Mouse (Mus musculus) thymus, adult 2 months (tissue): ENCODE data around the gene Snd1. TPM values are rescaled to one million over a fixed set of nuclear protein-coding genes. Genes with fewer than 3 reads are reported as not detected.

Source experiments
- DNase-seq: peaks from one replicate; pipeline ENCODE4 v3.0.0; 2021
- H3K27ac ChIP-seq: fragments of 200-500 bp; 2 replicates; pipeline ENCODE4 v1.5.1; 2012; ENCODE audit warnings: low read length, control low read depth; ENCODE audit not compliant: control insufficient read depth, insufficient read depth
- H3K27me3 ChIP-seq: fragments of 200-500 bp; 2 replicates; pipeline ENCODE4 v1.6.1; 2012; ENCODE audit warnings: mild to moderate bottlenecking, low read length, moderate library complexity, mixed read lengths; ENCODE audit not compliant: control insufficient read depth, insufficient read depth
- H3K36me3 ChIP-seq: fragments of 200-500 bp; 2 replicates; pipeline ENCODE4 v1.6.1; 2012; ENCODE audit warnings: mild to moderate bottlenecking, low read length, moderate library complexity; ENCODE audit not compliant: control insufficient read depth, insufficient read depth
- H3K4me1 ChIP-seq: fragments of 200-500 bp; replicated peaks from 2 replicates; pipeline ENCODE4 v1.6.1; 2012; ENCODE audit warnings: low read length; ENCODE audit not compliant: control insufficient read depth, insufficient read depth
- H3K4me3 ChIP-seq: fragments of 200-500 bp; 2 replicates; pipeline ENCODE4 v1.5.1; 2012; ENCODE audit warnings: mild to moderate bottlenecking, low read length, control low read depth, moderate library complexity; ENCODE audit not compliant: control insufficient read depth, insufficient read depth
- CTCF ChIP-seq: fragments of 200-500 bp; IDR thresholded peaks from 2 replicates; pipeline ENCODE4 v1.5.1; 2012; ENCODE audit warnings: mild to moderate bottlenecking, control low read depth, low read length, moderate library complexity, borderline replicate concordance; ENCODE audit not compliant: control insufficient read depth, poor library complexity, insufficient read depth; ENCODE audit errors: extremely low read depth
- POLR2A ChIP-seq: fragments of 200-500 bp; IDR thresholded peaks from 2 replicates; pipeline ENCODE4 v1.6.1; 2012; ENCODE audit warnings: mild to moderate bottlenecking, low read length, control low read depth, moderate library complexity; ENCODE audit not compliant: control insufficient read depth, poor library complexity, insufficient read depth; ENCODE audit errors: extremely low read depth
- WGBS: fragments of 180-500 bp; shearing (Covaris S2); methylation state at CpG from one replicate; pipeline ENCODE4 v1.1.7; 2018; 5-methylcytosine and 5-hydroxymethylcytosine counted together
- polyA plus RNA-seq: library from polyadenylated mRNA; depleted of rRNA; stranded (reverse); fragments of >200 nt; gene quantifications from 2 replicates; pipeline ENCODE4 v1.2.3, GENCODE M21; 2012

Snd1 gene
- polyA plus RNA-seq, 1 experiment, result 79.3 TPM

GRCm38 (mm10) chr6:28747931-28748670, 273.2 kb downstream of the Snd1 start:
- Histone ChIP-seq H3K27ac (no peak overlapping the region), H3K4me1 (no peaks in the 10 kb centered on the region), H3K36me3 (0 out of 2 replicates have a peak, but pooled peaks cover 4% of the 10 kb centered on the region), H3K27me3 (no peaks in the 10 kb centered on the region), H3K4me3 (no peak overlapping the region)
- no peak for DNase-seq
- TF ChIP-seq POLR2A (no peak), CTCF (no peak)
- WGBS, result 95% methylated on average over 14 of the region's 14 CpGs

GRCm38 (mm10) chr6:28749224-28749623, 274.3 kb downstream of the Snd1 start:
- no peak overlapping the region for H3K27ac ChIP-seq
- H3K27me3 ChIP-seq, result no peaks in the 10 kb centered on the region
- TF ChIP-seq CTCF (no peak), POLR2A (no peak)
- H3K4me3 ChIP-seq, result no peak overlapping the region
- H3K4me1 ChIP-seq, result no peaks in the 10 kb centered on the region
- WGBS, result 93% methylated on average over 3 of the region's 3 CpGs
- 0 out of 2 replicates have a peak, but pooled peaks cover 4% of the 10 kb centered on the region for H3K36me3 ChIP-seq
- no peak for DNase-seq

GRCm38 (mm10) chr6:28751186-28751585, 276.2 kb downstream of the Snd1 start:
- H3K36me3 ChIP-seq, result 0 out of 2 replicates have a peak, but pooled peaks cover 4% of the 10 kb centered on the region
- no peaks in the 10 kb centered on the region for H3K27me3 ChIP-seq
- no peak for DNase-seq
- 96% methylated on average over 3 of the region's 3 CpGs for WGBS
- H3K27ac ChIP-seq, result no peak overlapping the region
- H3K4me1 ChIP-seq, result no peaks in the 10 kb centered on the region
- TF ChIP-seq POLR2A (no peak), CTCF (no peak)
- H3K4me3 ChIP-seq, result no peak overlapping the region

- no peak for DNase-seq
- TF ChIP-seq CTCF, result no peak
- no peak for TF ChIP-seq POLR2A
- no peaks in the 10 kb centered on the region for H3K36me3 ChIP-seq
- H3K27ac ChIP-seq, result no peak overlapping the region
- 97% methylated on average over 5 of the region's 5 CpGs for WGBS
- no peak overlapping the region for H3K4me3 ChIP-seq
- H3K4me1 ChIP-seq, result no peaks in the 10 kb centered on the region
- H3K27me3 ChIP-seq, result no peaks in the 10 kb centered on the region
Measured at GRCm38 (mm10) chr6:28753217-28753616, 278.3 kb downstream of the Snd1 start.

- H3K36me3 ChIP-seq, result no peaks in the 10 kb centered on the region
- H3K4me3 ChIP-seq, result no peak overlapping the region
- no peaks in the 10 kb centered on the region for H3K27me3 ChIP-seq
- H3K4me1 ChIP-seq, result no peaks in the 10 kb centered on the region
- DNase-seq, result no peak
- no peak for TF ChIP-seq POLR2A
- H3K27ac ChIP-seq, result no peak overlapping the region
- WGBS, result 97% methylated on average over 5 of the region's 5 CpGs
Measured at GRCm38 (mm10) chr6:28753681-28754080, 278.7 kb downstream of the Snd1 start.

- DNase-seq, result no peak
- Histone ChIP-seq H3K4me3 (no peak overlapping the region), H3K27me3 (no peaks in the 10 kb centered on the region), H3K36me3 (no peaks in the 10 kb centered on the region), H3K27ac (no peak overlapping the region), H3K4me1 (no peaks in the 10 kb centered on the region)
- TF ChIP-seq CTCF, result no peak
- TF ChIP-seq POLR2A, result no peak
- 93% methylated on average over 6 of the region's 6 CpGs for WGBS
Measured at GRCm38 (mm10) chr6:28754127-28754898, 279.4 kb downstream of the Snd1 start.

- DNase-seq, result no peak
- Histone ChIP-seq H3K4me1 (no peaks in the 10 kb centered on the region), H3K4me3 (no peak overlapping the region), H3K27ac (no peak overlapping the region), H3K36me3 (no peaks in the 10 kb centered on the region), H3K27me3 (no peaks in the 10 kb centered on the region)
- WGBS, result 95% methylated on average over 10 of the region's 10 CpGs
- TF ChIP-seq CTCF (no peak), POLR2A (no peak)
Measured at GRCm38 (mm10) chr6:28756306-28757018, 281.5 kb downstream of the Snd1 start.
